Mouse (Mus musculus) layer of hippocampus, postnatal 14 days (tissue): ENCODE data around the gene Olfr1248. TPM values are rescaled to one million over a fixed set of nuclear protein-coding genes. Genes with fewer than 3 reads are reported as not detected.
"Not testable (repeated sequence)": the region's sequence is repeated elsewhere in the genome, so short reads cannot be mapped to it uniquely, and the experiment has no call there.

Experiments used
- DNase-seq, 2 experiments: peaks; one replicate each; pipeline ENCODE4 v3.0.0; 2021 to 2022; ENCODE audit warnings: low spot score in 2 of 2, mixed read lengths in 1 of 2
- long read RNA-seq, 2 experiments: library from polyadenylated mRNA; stranded (forward); transcript quantifications; one replicate each; pipeline ENCODE4 v2.0.0; 2021
- total RNA-seq, 2 experiments: library from RNA; stranded (reverse); gene quantifications; 2 replicates each; pipeline ENCODE4 v1.2.3; 2021

Olfr1248 gene
- total RNA-seq = not detected
- long read RNA-seq, experiment 1 = 0 reads
- long read RNA-seq, experiment 2 = 0 reads

DNA sequence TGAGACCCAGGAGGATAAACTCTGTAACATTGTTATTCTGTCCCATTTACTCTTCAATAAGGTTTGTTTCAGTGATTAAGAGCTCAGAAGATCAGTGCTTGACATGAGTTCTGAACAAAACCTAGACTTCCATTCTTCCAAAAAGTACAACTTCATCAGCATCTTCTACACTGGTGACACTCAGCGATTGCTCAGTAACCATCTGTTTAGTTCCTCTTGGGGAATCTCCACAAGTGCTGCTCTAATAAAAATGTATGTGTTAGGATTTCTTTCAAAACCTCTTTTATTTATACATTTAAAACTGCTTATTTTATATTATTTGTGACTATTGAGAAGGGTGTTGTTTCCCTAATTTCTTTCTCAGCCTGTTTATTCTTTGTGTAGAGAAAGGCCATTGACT is at the start of gene Olfr1248:
TSS of gene Olfr1248 (minus strand) at position 101 of the 400 bp plus-strand sequence.
- DNase-seq = not testable (repeated sequence)

DNA sequence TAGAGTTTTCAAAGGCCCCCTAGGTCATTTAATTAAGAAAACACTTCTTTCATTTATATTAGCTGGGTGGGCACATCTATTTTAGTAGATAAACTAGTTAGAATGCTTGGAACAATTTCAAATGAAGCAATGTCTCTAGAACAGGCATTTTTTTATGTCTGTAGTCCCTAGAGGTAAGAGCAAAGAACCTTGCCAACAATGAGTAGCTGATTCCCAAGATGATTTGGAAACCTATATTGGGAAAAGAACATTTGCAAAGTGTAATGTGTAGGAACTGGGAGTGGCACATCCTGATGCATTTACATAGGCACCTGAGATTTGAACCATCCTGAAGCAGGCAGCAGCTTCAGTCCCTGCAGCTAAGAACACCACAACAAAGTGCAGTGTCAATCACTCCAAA is 43.3 kb upstream of the Olfr1248 start, which contains the start of gene Olfr1250:
TSS of gene Olfr1250 (minus strand) at position 101 of the 400 bp plus-strand sequence.
- DNase-seq = no peak

DNA sequence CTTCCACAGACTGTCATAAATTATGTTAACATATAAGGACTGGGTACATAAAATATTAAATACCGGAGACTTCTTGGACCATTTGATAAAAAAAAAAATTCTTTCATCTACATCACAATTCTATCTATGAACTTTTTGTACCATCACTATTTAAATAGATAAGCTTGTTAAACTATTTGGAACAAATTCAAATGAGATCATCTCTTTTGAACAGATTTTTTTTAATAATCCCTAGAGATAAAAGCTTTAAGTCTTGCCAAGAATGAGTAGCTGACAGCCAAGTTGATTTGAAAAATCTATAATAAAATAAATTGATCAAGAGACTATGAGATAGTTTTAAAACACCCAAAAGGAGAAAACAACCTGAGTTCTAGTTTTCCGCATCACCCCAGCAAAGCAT is 16.8 kb upstream of the Olfr1248 start, which contains the start of gene Olfr1249:
TSS of gene Olfr1249 (minus strand) at position 101 of the 400 bp plus-strand sequence.
- DNase-seq = no peak

DNA sequence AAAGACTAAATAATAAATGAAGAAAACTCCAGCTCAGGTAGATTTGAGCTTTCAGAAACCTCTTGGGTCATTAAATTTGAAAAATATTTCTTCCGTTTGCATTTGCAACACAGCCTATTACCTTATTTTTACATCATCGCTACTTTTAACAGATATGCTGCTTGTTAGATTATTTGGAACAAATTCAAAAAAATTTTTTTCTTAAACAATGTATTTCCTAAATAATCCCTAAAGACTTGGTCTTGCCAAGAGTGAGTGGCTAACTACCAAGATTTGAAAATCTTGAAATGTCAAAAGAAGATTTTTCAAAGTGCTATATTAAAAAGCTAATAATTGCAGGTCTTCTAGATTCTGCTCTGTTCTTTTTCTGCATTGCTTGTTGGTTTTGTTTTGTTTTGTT is 4.0 kb downstream of the Olfr1248 start, which contains the start of gene Olfr1247:
TSS of gene Olfr1247 (minus strand) at position 101 of the 400 bp plus-strand sequence.
- no peak for DNase-seq

DNA sequence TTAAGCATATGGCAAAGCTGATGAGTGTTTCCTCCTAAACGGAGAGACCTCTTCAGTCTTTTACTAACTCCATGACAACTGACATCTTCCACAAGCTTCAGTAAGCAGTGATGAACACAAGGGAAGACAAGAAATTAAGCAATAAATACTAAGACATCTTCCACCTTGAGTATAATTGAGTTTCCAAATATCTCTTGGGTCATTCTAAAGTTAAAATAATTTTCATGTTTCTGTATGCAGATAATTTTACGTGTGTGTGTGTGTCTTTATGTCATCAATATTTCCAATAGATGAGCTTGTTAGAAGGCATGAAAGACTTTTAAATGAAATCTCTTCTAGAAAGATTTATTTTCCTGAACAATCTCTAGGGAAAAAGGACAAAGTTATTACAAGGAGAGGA is 25.0 kb downstream of the Olfr1248 start, which contains the start of gene Olfr1246:
TSS of gene Olfr1246 (minus strand) at position 101 of the 400 bp plus-strand sequence.
- DNase-seq = no peak

DNA sequence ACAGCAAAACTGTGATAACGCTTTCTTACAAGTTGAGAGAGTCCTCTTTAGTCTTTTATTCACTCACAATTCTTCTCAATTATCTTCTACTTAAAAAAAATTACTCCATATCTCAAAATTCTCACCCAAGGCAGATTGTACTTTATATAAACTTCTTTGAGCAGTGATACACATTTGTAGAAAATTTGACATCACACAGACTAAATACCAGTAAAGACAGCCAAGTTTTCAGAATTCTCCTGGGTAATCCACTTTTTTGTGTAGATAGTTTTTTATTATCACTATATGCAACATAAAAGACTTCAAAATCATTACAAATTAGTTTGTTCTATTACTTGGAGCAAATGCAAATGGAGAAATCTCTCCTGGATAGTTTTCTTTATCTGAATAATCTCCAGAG is 39.7 kb downstream of the Olfr1248 start, which contains the start of gene Olfr1245:
TSS of gene Olfr1245 (minus strand) at position 101 of the 400 bp plus-strand sequence.
- DNase-seq = no peak

Other genes with a start within 250 kb of the Olfr1248 start
- gene Olfr1238, start 208.6 kb downstream of the Olfr1248 start, total RNA-seq = not detected
- not detected for gene Olfr1239, start 197.8 kb downstream of the Olfr1248 start, total RNA-seq
- not detected for gene Olfr1240, start 175.2 kb downstream of the Olfr1248 start, total RNA-seq
- not detected for gene Olfr1241, start 131.1 kb downstream of the Olfr1248 start, total RNA-seq
- not detected for gene Olfr1242, start 119.9 kb downstream of the Olfr1248 start, total RNA-seq
- not detected for gene Olfr1243, start 86.8 kb downstream of the Olfr1248 start, total RNA-seq
- not detected for gene Olfr1245, start 39.8 kb downstream of the Olfr1248 start, total RNA-seq
- gene Olfr1246, start 25.1 kb downstream of the Olfr1248 start, total RNA-seq = not detected
- gene Olfr1247, start 4.1 kb downstream of the Olfr1248 start, total RNA-seq = under 1 TPM; 0.09 to 0.10 TPM
- gene Olfr1249, start 16.7 kb upstream of the Olfr1248 start, total RNA-seq = not detected
- gene Olfr1250, start 43.2 kb upstream of the Olfr1248 start, total RNA-seq = not detected
- gene Olfr1251, start 53.7 kb upstream of the Olfr1248 start, total RNA-seq = not detected
- not detected for gene Olfr1252, start 106.8 kb upstream of the Olfr1248 start, total RNA-seq
- gene Olfr1253, start 138.8 kb upstream of the Olfr1248 start, total RNA-seq = not detected
- gene Olfr1254, start 175.4 kb upstream of the Olfr1248 start, total RNA-seq = not detected
- gene Olfr1255, start 193.8 kb upstream of the Olfr1248 start, total RNA-seq = not detected
- gene Olfr1256, start 223.3 kb upstream of the Olfr1248 start, total RNA-seq = not detected
- not detected for gene Olfr48, start 230.0 kb upstream of the Olfr1248 start, total RNA-seq